Mouse (Mus musculus): ENCODE data around the gene Cdk7. TPM values are rescaled to one million over a fixed set of nuclear protein-coding genes. Genes with fewer than 3 reads are reported as not detected.

The Cdk7 gene
- polyA plus RNA-seq, 1 experiment, result 27.1 TPM

DNA sequence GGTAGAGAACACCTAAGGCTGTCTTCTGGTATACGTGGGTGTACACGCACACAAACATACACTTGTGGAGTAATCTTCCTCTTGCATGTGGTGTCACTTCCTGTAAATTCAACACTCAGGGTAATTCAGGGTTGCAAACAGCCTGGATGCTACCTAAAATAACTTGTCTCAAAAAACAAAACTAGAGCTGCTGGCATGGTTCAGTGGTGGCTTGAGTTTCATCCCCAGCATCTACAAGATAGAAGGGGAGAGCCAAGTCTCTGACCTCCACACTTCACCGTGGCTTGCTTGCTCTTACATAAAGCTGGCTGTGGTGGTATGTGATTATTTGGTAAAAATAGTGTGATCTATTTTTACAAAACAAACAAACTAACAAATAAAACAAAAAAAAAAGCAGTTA is 33.2 kb downstream of the Cdk7 start:
- H3K4me1 ChIP-seq (ENCODE audit: control insufficient read depth, insufficient read depth, low read length), result peaks cover 9% of the 10 kb centered on the region
- TF ChIP-seq CTCF (IDR thresholded peaks at IDR 0.05; ENCODE audit: low read depth, low read length), result no peak
- no peak for TF ChIP-seq POLR2A (IDR thresholded peaks at IDR 0.05; ENCODE audit: borderline replicate concordance, low read depth, low read length)
- H3K27ac ChIP-seq (ENCODE audit: insufficient read depth, low read depth, low read length), result peak overlapping the region; percentile 36; the same call in 1 of the 2 replicates
- no peak overlapping the region for H3K4me3 ChIP-seq (ENCODE audit: insufficient read depth, low read length)

DNA sequence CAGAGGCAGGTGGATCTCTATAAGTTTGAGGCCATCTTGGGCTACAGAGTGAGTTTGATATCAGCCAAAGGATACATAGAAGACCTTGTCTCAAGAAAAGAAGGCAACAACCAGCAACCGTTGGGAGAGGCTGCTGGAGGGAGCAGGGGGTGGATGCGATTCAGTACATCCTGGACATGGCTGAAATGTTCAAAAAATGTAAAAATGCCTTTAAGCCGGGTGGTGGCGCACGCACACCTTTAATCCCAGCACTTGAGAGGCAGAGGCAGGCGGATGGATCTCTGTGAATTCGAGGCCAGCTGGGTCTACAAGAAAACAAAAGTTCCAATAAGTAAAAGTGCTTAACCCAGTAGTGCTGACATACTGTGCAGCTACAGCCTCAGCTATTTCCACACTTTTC is 43.2 kb downstream of the Cdk7 start:
- Histone ChIP-seq H3K4me1 (ENCODE audit: control insufficient read depth, insufficient read depth, low read length) (peaks cover 5% of the 10 kb centered on the region; the same call in 1 of the 2 replicates), H3K27ac (ENCODE audit: insufficient read depth, low read depth, low read length) (no peak overlapping the region), H3K4me3 (ENCODE audit: insufficient read depth, low read length) (no peak overlapping the region)
- TF ChIP-seq POLR2A (IDR thresholded peaks at IDR 0.05; ENCODE audit: borderline replicate concordance, low read depth, low read length) (no peak), CTCF (IDR thresholded peaks at IDR 0.05; ENCODE audit: low read depth, low read length) (no peak)

DNA sequence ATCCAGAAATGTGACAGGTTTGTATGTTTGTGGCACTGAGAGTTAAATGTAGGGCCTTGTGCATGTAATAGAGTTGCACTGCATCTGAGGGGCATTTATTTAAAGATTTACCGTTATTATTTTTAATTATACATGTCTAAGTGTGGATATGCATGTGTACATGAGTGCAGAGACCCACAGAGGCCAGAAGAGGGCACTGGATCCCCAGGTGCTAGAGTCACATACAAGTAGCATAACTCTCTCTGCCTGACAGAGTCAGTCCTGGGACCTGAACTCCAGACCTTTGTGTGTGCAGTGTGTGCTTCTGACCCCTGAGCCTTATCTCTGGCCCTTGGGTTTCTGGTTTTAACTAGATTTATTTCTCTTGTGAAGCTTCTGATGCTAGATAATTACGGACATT is 46.4 kb downstream of the Cdk7 start:
- Histone ChIP-seq H3K4me3 (ENCODE audit: insufficient read depth, low read length) (no peak overlapping the region), H3K4me1 (ENCODE audit: control insufficient read depth, insufficient read depth, low read length) (peaks cover 10% of the 10 kb centered on the region; the same call in 1 of the 2 replicates), H3K27ac (ENCODE audit: insufficient read depth, low read depth, low read length) (no peak overlapping the region)
- TF ChIP-seq POLR2A (IDR thresholded peaks at IDR 0.05; ENCODE audit: borderline replicate concordance, low read depth, low read length), result no peak
- TF ChIP-seq CTCF (IDR thresholded peaks at IDR 0.05; ENCODE audit: low read depth, low read length), result peak; percentile 36; the same call in 1 of the 2 replicates

DNA sequence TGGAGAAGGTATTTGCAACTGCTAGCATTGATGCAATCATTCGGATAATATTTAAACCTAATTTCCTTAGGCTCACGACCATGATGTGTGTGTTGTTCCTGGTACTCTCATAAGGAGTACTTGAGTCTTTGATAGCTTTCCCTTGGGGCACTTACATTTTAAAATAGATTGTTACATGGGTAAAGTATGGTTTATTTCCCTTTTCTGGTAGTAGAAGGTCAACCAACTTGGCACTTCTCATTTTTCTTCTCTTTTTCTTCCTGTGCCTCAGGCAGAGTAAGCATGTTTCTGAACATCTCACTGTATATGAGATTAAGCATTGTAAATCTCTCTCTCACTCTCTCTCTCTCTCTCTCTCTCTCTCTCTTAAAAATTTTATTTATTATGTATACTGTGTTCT is 47.9 kb downstream of the Cdk7 start:
- TF ChIP-seq CTCF (IDR thresholded peaks at IDR 0.05; ENCODE audit: low read depth, low read length), result no peak
- TF ChIP-seq POLR2A (IDR thresholded peaks at IDR 0.05; ENCODE audit: borderline replicate concordance, low read depth, low read length), result no peak
- Histone ChIP-seq H3K27ac (ENCODE audit: insufficient read depth, low read depth, low read length) (peak overlapping the region; percentile 75), H3K4me1 (ENCODE audit: control insufficient read depth, insufficient read depth, low read length) (peaks cover 10% of the 10 kb centered on the region; the same call in 1 of the 2 replicates), H3K4me3 (ENCODE audit: insufficient read depth, low read length) (no peak overlapping the region)

DNA sequence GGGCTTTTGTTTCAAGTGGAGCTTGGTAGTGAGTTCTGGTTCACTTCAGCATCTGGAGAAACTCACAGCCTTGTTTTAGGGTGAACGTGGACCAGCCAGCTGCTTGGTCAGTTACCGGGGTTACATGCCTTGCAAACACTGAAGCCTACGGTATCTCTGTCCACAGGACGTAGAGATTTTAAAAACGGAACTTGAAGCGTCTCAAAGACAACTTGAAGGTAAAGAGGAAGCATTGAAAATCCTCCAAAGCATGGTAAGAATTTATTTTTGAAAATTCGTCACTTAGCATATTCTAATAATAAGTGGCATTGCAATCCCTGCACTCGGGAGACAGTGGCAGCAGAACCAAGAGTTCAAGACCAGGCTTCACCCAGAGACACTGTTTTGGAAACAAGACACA is 49.1 kb downstream of the Cdk7 start:
- H3K27ac ChIP-seq (ENCODE audit: insufficient read depth, low read depth, low read length), result peak overlapping the region; percentile 14; the same call in 1 of the 2 replicates
- no peak overlapping the region for H3K4me3 ChIP-seq (ENCODE audit: insufficient read depth, low read length)
- peaks cover 16% of the 10 kb centered on the region for H3K4me1 ChIP-seq (ENCODE audit: control insufficient read depth, insufficient read depth, low read length)
- TF ChIP-seq CTCF (IDR thresholded peaks at IDR 0.05; ENCODE audit: low read depth, low read length) (no peak), POLR2A (IDR thresholded peaks at IDR 0.05; ENCODE audit: borderline replicate concordance, low read depth, low read length) (no peak)

DNA sequence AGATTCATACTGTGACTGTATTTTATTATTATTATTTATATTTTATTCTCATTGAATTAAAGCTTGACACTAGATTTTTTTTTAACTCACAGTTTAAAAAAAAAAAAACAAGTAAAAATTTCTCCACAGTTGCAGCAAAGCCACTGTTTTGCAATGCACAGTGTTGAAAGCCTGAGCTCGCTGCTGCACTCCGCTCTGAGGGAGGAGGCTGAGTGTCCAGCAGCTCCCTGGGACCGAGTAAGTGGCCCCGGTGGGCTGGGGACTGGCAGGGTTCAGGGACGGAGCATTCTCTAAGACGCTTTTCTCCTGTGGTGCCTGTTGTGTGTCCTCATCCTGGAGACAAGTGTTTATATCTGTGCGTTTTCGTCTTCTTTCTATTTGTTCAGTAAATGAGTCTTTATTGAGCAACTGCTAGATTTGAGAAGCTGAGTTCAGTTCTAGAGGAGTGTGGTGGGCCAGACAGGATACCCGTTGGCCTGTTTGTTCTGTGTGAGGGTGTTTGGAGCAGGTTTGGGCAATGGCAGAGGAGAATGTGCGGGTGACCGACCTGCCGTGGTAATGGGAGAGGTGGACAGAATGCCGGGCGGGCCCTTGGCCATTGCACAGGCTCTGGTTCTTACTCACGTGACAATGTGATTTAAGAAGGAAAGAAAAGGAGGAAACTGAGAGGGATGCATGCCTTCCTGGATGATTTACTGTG is 54.7 kb downstream of the Cdk7 start:
- Histone ChIP-seq H3K27ac (ENCODE audit: insufficient read depth, low read depth, low read length) (no peak overlapping the region), H3K4me1 (ENCODE audit: control insufficient read depth, insufficient read depth, low read length) (peaks cover 11% of the 10 kb centered on the region), H3K4me3 (ENCODE audit: insufficient read depth, low read length) (no peak overlapping the region)
- no peak for TF ChIP-seq POLR2A (IDR thresholded peaks at IDR 0.05; ENCODE audit: borderline replicate concordance, low read depth, low read length)
- TF ChIP-seq CTCF (IDR thresholded peaks at IDR 0.05; ENCODE audit: low read depth, low read length), result no peak

DNA sequence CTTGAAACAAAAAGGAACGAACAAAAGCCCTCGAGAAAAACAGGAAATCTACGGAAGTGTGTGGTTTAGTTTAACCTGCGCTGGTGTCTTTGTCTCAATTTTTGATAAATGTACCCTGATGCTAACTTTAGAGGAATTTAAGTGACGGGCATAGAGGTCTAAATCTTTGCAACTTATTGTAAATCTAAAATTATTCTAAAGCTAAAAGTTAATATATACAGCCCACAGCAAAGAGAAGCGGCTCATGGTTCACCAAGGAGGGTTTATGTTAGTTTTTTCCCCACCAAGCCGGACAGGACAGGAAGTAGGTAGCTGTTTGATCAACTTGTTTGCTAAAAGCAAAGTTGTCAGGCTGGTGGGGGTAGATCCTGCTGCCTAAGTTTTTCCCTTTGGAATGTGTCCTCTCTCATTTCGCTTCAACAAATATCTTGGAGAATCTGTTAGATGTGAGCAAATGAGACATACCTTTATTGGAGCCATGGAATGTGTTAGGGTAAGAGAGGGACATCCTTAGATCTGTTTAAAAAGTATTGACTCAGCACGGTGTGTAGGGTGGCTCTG is 60.5 kb downstream of the Cdk7 start:
- TF ChIP-seq POLR2A (IDR thresholded peaks at IDR 0.05; ENCODE audit: borderline replicate concordance, low read depth, low read length) (no peak), CTCF (IDR thresholded peaks at IDR 0.05; ENCODE audit: low read depth, low read length) (no peak)
- H3K4me3 ChIP-seq (ENCODE audit: insufficient read depth, low read length), result peak overlapping the region; percentile 78
- H3K27ac ChIP-seq (ENCODE audit: insufficient read depth, low read depth, low read length), result no peak overlapping the region
- H3K4me1 ChIP-seq (ENCODE audit: control insufficient read depth, insufficient read depth, low read length), result peaks cover 2% of the 10 kb centered on the region; the same call in 1 of the 2 replicates

DNA sequence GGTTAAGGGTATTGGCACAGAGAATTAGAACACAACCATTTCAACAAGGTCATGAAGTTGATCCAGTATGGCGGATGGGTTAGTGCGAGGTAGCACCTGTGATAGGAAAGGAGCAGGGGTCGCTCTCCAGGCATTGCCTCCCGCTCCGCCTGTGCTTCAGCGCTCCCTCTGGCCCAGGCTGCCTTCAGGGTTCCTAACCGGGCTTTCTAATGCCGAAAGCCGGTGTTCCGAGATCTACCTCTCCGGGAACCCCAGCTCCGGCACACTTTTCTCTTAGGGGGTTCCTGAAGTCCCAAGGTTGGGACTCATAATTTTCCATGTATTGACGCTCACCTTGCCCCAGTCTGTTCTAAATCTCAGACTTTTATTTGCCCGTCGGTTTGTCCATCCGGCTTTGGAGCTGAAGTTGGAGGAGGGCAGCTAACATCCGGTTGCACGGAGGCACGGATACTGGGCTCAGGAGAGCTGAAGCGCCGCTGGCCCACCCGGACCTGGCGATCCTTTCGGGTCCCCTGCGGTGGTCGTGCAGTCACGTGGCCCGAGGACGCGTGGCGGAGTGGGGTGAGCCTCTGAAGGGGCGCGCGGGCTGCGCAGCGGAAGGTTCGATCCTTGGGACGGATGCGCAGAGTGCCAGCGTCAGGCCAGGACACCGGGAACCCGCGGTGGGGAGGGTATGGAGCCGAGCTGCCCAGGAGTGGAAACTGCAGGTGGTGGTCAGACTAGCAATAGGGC is 61.3 kb downstream of the Cdk7 start, which contains the start of gene Ccdc125:
TSS of gene Ccdc125 (plus strand) at position 427 of the 732 bp plus-strand sequence.
- Histone ChIP-seq H3K4me3 (ENCODE audit: insufficient read depth, low read length) (peak within 1 kb of the TSS; percentile 78), H3K27ac (ENCODE audit: insufficient read depth, low read depth, low read length) (no peak within 1 kb of the TSS), H3K4me1 (ENCODE audit: control insufficient read depth, insufficient read depth, low read length) (peaks cover 2% of the 10 kb centered on the region; the same call in 1 of the 2 replicates)
- TF ChIP-seq POLR2A (IDR thresholded peaks at IDR 0.05; ENCODE audit: borderline replicate concordance, low read depth, low read length) (no peak), CTCF (IDR thresholded peaks at IDR 0.05; ENCODE audit: low read depth, low read length) (no peak)

DNA sequence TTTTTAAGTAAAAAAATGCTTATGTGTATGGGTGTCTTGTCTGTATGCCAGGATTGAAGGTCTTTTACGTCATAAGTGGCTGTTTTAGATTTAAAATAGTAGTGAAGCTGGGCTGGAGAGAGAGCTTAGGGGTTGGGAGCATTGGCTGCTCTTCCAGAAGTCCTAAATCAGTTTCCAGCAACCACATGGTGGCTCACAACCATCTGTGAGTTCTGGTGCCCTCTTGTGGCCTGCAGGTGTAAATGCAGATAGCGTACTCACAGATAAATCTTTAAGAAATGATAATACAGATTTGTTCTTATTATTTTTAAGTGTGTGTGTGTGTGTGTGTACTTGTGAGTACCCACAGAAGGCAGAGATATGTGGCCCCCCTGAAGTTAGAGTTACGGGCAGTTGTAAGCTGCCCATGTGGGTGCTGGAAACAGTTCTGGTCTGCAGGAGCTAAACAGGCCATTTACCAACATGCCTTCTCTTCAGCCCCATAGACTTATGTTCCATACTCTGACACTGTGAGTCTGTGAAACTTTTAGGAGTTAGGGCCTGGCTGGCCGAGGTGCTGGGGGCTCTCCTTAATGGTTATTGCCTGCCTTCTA is 70.8 kb downstream of the Cdk7 start:
- no peak for TF ChIP-seq POLR2A (IDR thresholded peaks at IDR 0.05; ENCODE audit: borderline replicate concordance, low read depth, low read length)
- TF ChIP-seq CTCF (IDR thresholded peaks at IDR 0.05; ENCODE audit: low read depth, low read length), result peak; percentile 69
- Histone ChIP-seq H3K4me1 (ENCODE audit: control insufficient read depth, insufficient read depth, low read length) (peaks cover 4% of the 10 kb centered on the region), H3K27ac (ENCODE audit: insufficient read depth, low read depth, low read length) (no peak overlapping the region), H3K4me3 (ENCODE audit: insufficient read depth, low read length) (no peak overlapping the region)

All from bone marrow macrophage, adult 2 months (primary cell).